Mouse (Mus musculus) ovary, postnatal 10 days (tissue): ENCODE data around the gene Adi1.
A peak's percentile ranks its signal among the peaks of the same experiment; 100 is the strongest.

Experiments used
- DNase-seq: peaks from one replicate; pipeline ENCODE4 v3.0.0; 2022; ENCODE audit warnings: low spot score

The Adi1 gene

GRCm38 (mm10) chr12:28694776-28695175 is 19.7 kb downstream of the Adi1 start:
- no peak for DNase-seq

- no peak for DNase-seq
Observed at GRCm38 (mm10) chr12:28697821-28698595, 23.0 kb downstream of the Adi1 start.

- DNase-seq: no peak
Observed at GRCm38 (mm10) chr12:28699086-28699485, 24.1 kb downstream of the Adi1 start.

GRCm38 (mm10) chr12:28699656-28700055 is 24.6 kb downstream of the Adi1 start:
- peak; percentile 30 for DNase-seq

GRCm38 (mm10) chr12:28700101-28700511 is 25.1 kb downstream of the Adi1 start:
- DNase-seq: no peak

- DNase-seq: no peak
Observed at GRCm38 (mm10) chr12:28700561-28701025, 25.6 kb downstream of the Adi1 start.

GRCm38 (mm10) chr12:28701302-28701701 is 26.3 kb downstream of the Adi1 start:
- DNase-seq: no peak

GRCm38 (mm10) chr12:28704381-28704780 is 29.4 kb downstream of the Adi1 start:
- no peak for DNase-seq

GRCm38 (mm10) chr12:28705204-28705603 is 30.2 kb downstream of the Adi1 start:
- no peak for DNase-seq

GRCm38 (mm10) chr12:28708154-28708553 is 33.1 kb downstream of the Adi1 start:
- no peak for DNase-seq

GRCm38 (mm10) chr12:28710566-28711185 is 35.6 kb downstream of the Adi1 start:
- DNase-seq: no peak

- no peak for DNase-seq
Observed at GRCm38 (mm10) chr12:28714822-28715632, 40.0 kb downstream of the Adi1 start.

GRCm38 (mm10) chr12:28717066-28717465 is 42.0 kb downstream of the Adi1 start:
- no peak for DNase-seq

- DNase-seq: no peak
Observed at GRCm38 (mm10) chr12:28718106-28718505, 43.1 kb downstream of the Adi1 start.

- no peak for DNase-seq
Observed at GRCm38 (mm10) chr12:28724366-28724765, 49.3 kb downstream of the Adi1 start.

GRCm38 (mm10) chr12:28726204-28726603 is 51.2 kb downstream of the Adi1 start:
- DNase-seq: no peak

GRCm38 (mm10) chr12:28727061-28727460 is 52.0 kb downstream of the Adi1 start:
- DNase-seq: no peak
